Mouse (Mus musculus) MEL (cell line): Measurements from ENCODE around the gene Aspscr1. TPM values are rescaled to one million over a fixed set of nuclear protein-coding genes. Genes with fewer than 3 reads are reported as not detected.

ENCODE experiments used
- DNase-seq: peaks from one replicate; pipeline ENCODE4 v3.0.0; 2011; ENCODE audit warnings: low read depth, low spot score
- H3K27ac ChIP-seq: 2 replicates; pipeline ENCODE4 v1.5.1; 2012; ENCODE audit warnings: low read depth, mild to moderate bottlenecking, control low read depth, low read length, moderate library complexity; ENCODE audit not compliant: control insufficient read depth
- H3K27me3 ChIP-seq, 2 experiments: fragments of 150-350 bp in 1 of 2; sonication (generic) in 1 of 2; 2 replicates each; pipeline ENCODE4 v1.6.1; 2012; ENCODE audit warnings: low read length in 2 of 2, mild to moderate bottlenecking in 2 of 2, improper control_type of control experiment in 1 of 2, moderate library complexity in 1 of 2; ENCODE audit not compliant: insufficient read depth in 2 of 2, control insufficient read depth in 1 of 2
- H3K36me3 ChIP-seq, 2 experiments: 2 replicates each; pipeline ENCODE4 v1.6.1; 2012 to 2014; ENCODE audit warnings: low read length in 2 of 2, improper control_type of control experiment in 1 of 2, inconsistent platforms in 1 of 2, mild to moderate bottlenecking in 1 of 2; ENCODE audit not compliant: insufficient read depth in 2 of 2, control insufficient read depth in 1 of 2
- H3K4me1 ChIP-seq, 2 experiments: fragments of 150-350 bp in 1 of 2; sonication (generic) in 1 of 2; 2 replicates each; pipeline ENCODE4 v1.6.1; 2012; ENCODE audit warnings: low read length in 2 of 2, improper control_type of control experiment in 1 of 2, mild to moderate bottlenecking in 1 of 2; ENCODE audit not compliant: insufficient read depth in 2 of 2, control insufficient read depth in 1 of 2
- H3K4me3 ChIP-seq, 2 experiments: fragments of 150-350 bp in 1 of 2; sonication (generic) in 1 of 2; 2 replicates each; pipeline ENCODE4 v1.5.1; 2012; ENCODE audit warnings: low read depth in 2 of 2, low read length in 2 of 2, mild to moderate bottlenecking in 2 of 2, moderate library complexity in 2 of 2, control low read depth in 1 of 2, improper control_type of control experiment in 1 of 2; ENCODE audit not compliant: control insufficient read depth in 1 of 2, insufficient read depth in 1 of 2
- H3K79me2 ChIP-seq: 2 replicates; pipeline ENCODE4 v1.6.1; 2012; ENCODE audit warnings: mild to moderate bottlenecking, low read length, moderate library complexity; ENCODE audit not compliant: control insufficient read depth, poor library complexity, insufficient read depth
- H3K9ac ChIP-seq: 2 replicates; pipeline ENCODE4 v1.6.1; 2012; ENCODE audit warnings: low read depth, mild to moderate bottlenecking, control low read depth, low read length, moderate library complexity; ENCODE audit not compliant: control insufficient read depth, poor library complexity, severe bottlenecking
- H3K9me3 ChIP-seq: fragments of 150-350 bp; sonication (generic); replicated peaks from 2 replicates; pipeline ENCODE4 v1.6.1; 2012; ENCODE audit warnings: mild to moderate bottlenecking, low read length, improper control_type of control experiment, moderate library complexity; ENCODE audit not compliant: insufficient read depth
- CHD1 ChIP-seq: IDR thresholded peaks from 2 replicates; pipeline ENCODE4 v1.6.1; 2012; ENCODE audit warnings: low read depth, mild to moderate bottlenecking, inconsistent platforms, low read length, improper control_type of control experiment
- CHD2 ChIP-seq: IDR thresholded peaks from 2 replicates; pipeline ENCODE4 v1.6.1; 2011; ENCODE audit warnings: low read length, improper control_type of control experiment
- E2F4 ChIP-seq: IDR thresholded peaks from 2 replicates; pipeline ENCODE4 v1.6.1; 2011; ENCODE audit warnings: low read depth, low read length, improper control_type of control experiment, borderline replicate concordance
- ELF1 ChIP-seq: IDR thresholded peaks from 2 replicates; pipeline ENCODE4 v1.6.1; 2014; ENCODE audit warnings: low read depth, mild to moderate bottlenecking, inconsistent platforms, low read length, improper control_type of control experiment, moderate library complexity
- EP300 ChIP-seq, 2 experiments: IDR thresholded peaks; 2 replicates each; pipeline ENCODE4 v1.6.1; 2011; ENCODE audit warnings: improper control_type of control experiment in 2 of 2, low read length in 2 of 2, low read depth in 1 of 2, mild to moderate bottlenecking in 1 of 2
- ETS1 ChIP-seq: IDR thresholded peaks from 2 replicates; pipeline ENCODE4 v1.6.1; 2012; ENCODE audit warnings: low read depth, mild to moderate bottlenecking, inconsistent platforms, low read length, improper control_type of control experiment, moderate library complexity
- GABPA ChIP-seq: IDR thresholded peaks from 2 replicates; pipeline ENCODE4 v1.6.1; 2012; ENCODE audit warnings: low read depth, mild to moderate bottlenecking, inconsistent platforms, low read length, improper control_type of control experiment, moderate library complexity
- GATA1 ChIP-seq: IDR thresholded peaks from 2 replicates; pipeline ENCODE4 v1.6.1; 2011; ENCODE audit warnings: low read depth, low read length, improper control_type of control experiment
- MEF2A ChIP-seq: IDR thresholded peaks from 2 replicates; pipeline ENCODE4 v1.6.1; 2014; ENCODE audit warnings: low read depth, mild to moderate bottlenecking, inconsistent platforms, low read length, improper control_type of control experiment; ENCODE audit not compliant: poor library complexity, insufficient replicate concordance, severe bottlenecking; ENCODE audit errors: extremely low read depth
- MYB ChIP-seq: IDR thresholded peaks from 2 replicates; pipeline ENCODE4 v1.6.1; 2011; ENCODE audit warnings: mild to moderate bottlenecking, low read depth, low read length, improper control_type of control experiment
- NRF1 ChIP-seq: IDR thresholded peaks from 2 replicates; pipeline ENCODE4 v1.6.1; 2014; ENCODE audit warnings: low read depth, mild to moderate bottlenecking, inconsistent platforms, low read length, improper control_type of control experiment, moderate library complexity; ENCODE audit not compliant: poor library complexity, insufficient read depth, severe bottlenecking
- POLR2A ChIP-seq, 2 experiments: IDR thresholded peaks; 2 replicates each; pipeline ENCODE4 v1.6.1; 2011 to 2012; ENCODE audit warnings: low read length in 2 of 2, mild to moderate bottlenecking in 2 of 2, control low read depth in 1 of 2, improper control_type of control experiment in 1 of 2, low read depth in 1 of 2, moderate library complexity in 1 of 2; ENCODE audit not compliant: control insufficient read depth in 1 of 2, insufficient read depth in 1 of 2, poor library complexity in 1 of 2
- SIN3A ChIP-seq: IDR thresholded peaks from 2 replicates; pipeline ENCODE4 v1.6.1; 2012; ENCODE audit warnings: low read length, improper control_type of control experiment, inconsistent platforms
- TAL1 ChIP-seq: IDR thresholded peaks from 2 replicates; pipeline ENCODE4 v1.6.1; 2012; ENCODE audit warnings: mild to moderate bottlenecking, inconsistent platforms, low read length, moderate library complexity, mixed read lengths
- TBP ChIP-seq: IDR thresholded peaks from 2 replicates; pipeline ENCODE4 v1.8.0; 2011; ENCODE audit warnings: low read depth, low read length, improper control_type of control experiment
- TCF12 ChIP-seq: IDR thresholded peaks from 2 replicates; pipeline ENCODE4 v1.6.1; 2014; ENCODE audit warnings: low read depth, mild to moderate bottlenecking, inconsistent platforms, low read length, improper control_type of control experiment, moderate library complexity
- USF1 ChIP-seq: IDR thresholded peaks from 2 replicates; pipeline ENCODE4 v1.6.1; 2014; ENCODE audit warnings: low read depth, mild to moderate bottlenecking, inconsistent platforms, low read length, improper control_type of control experiment, moderate library complexity
- USF2 ChIP-seq, 2 experiments: IDR thresholded peaks; 2 replicates each; pipeline ENCODE4 v1.6.1; 2011 to 2012; ENCODE audit warnings: improper control_type of control experiment in 2 of 2, low read length in 2 of 2, borderline replicate concordance in 1 of 2, inconsistent platforms in 1 of 2, low read depth in 1 of 2, mild to moderate bottlenecking in 1 of 2; ENCODE audit not compliant: insufficient read depth in 1 of 2
- ZMIZ1 ChIP-seq: IDR thresholded peaks from 2 replicates; pipeline ENCODE4 v1.6.1; 2012; ENCODE audit warnings: low read depth, mild to moderate bottlenecking, inconsistent platforms, low read length, improper control_type of control experiment, moderate library complexity
- polyA plus RNA-seq, 2 experiments: library from polyadenylated mRNA; stranded (reverse) in 1 of 2; unstranded in 1 of 2; fragments of >175 nt in 1 of 2; fragments of >200 nt in 1 of 2; gene quantifications; 2 replicates each; pipeline versions ENCODE4 v1.2.1 to v1.2.4; 2012; ENCODE audit warnings: low replicate concordance in 2 of 2, low read depth in 1 of 2; ENCODE audit not compliant: insufficient read length in 2 of 2, insufficient read depth in 1 of 2, missing spikeins in 1 of 2
- total RNA-seq: library from RNA; depleted of rRNA; stranded (reverse); fragments of 300-350 nt; gene quantifications from 2 replicates; pipeline ENCODE4 v1.2.3, GENCODE M21; 2012

Gene Aspscr1
- total and polyA plus RNA-seq, 3 experiments: 36.2 to 72.5 TPM; not detected in 1

GRCm38 (mm10) chr11:120662759-120663158 lies 10.0 kb upstream of the Aspscr1 start:
- no peak overlapping the region for H3K27ac ChIP-seq
- DNase-seq: no peak

GRCm38 (mm10) chr11:120663714-120664113 lies 9.1 kb upstream of the Aspscr1 start:
- no peak overlapping the region for H3K4me3 ChIP-seq
- no peak overlapping the region for H3K27ac ChIP-seq
- H3K4me1 ChIP-seq: no peaks in the 10 kb centered on the region
- no peak for DNase-seq
- H3K9ac ChIP-seq: no peak overlapping the region
- H3K36me3 ChIP-seq: no peaks in the 10 kb centered on the region
- H3K9me3 ChIP-seq: no peaks in the 10 kb centered on the region
- TF ChIP-seq GATA1: no peak
- no peak for TF ChIP-seq ETS1
- TF ChIP-seq USF1: no peak
- no peak for TF ChIP-seq CHD1
- no peak for TF ChIP-seq GABPA
- no peak for TF ChIP-seq TAL1
- TF ChIP-seq MYB: no peak
- TF ChIP-seq TCF12: no peak
- TF ChIP-seq USF2 (IDR thresholded peaks at IDR 0.05; ENCODE audit: borderline replicate concordance in 1 of 2, insufficient read depth in 1 of 2, low read depth in 1 of 2, low read length in 2 of 2): no peak
- TF ChIP-seq MEF2A: no peak
- TF ChIP-seq TBP: no peak
- TF ChIP-seq E2F4: no peak
- TF ChIP-seq ELF1: no peak
- no peak for TF ChIP-seq POLR2A (IDR thresholded peaks at IDR 0.05; ENCODE audit: control insufficient read depth in 1 of 2, insufficient read depth in 1 of 2, low read depth in 1 of 2, low read length in 2 of 2, poor library complexity in 1 of 2)
- TF ChIP-seq CHD2: no peak
- TF ChIP-seq NRF1: no peak
- no peak for TF ChIP-seq ZMIZ1
- TF ChIP-seq EP300 (IDR thresholded peaks at IDR 0.05; ENCODE audit: low read depth in 1 of 2, low read length in 2 of 2): no peak
- no peaks in the 10 kb centered on the region for H3K79me2 ChIP-seq
- H3K27me3 ChIP-seq: peaks cover 0 to 2% of the 10 kb centered on the region in 2 experiments; a peak in 2 of 4 replicates

More at GRCm38 (mm10) chr11:120662759-120663158, 10.0 kb upstream of the Aspscr1 start:
- Histone ChIP-seq H3K4me3 (no peak overlapping the region), H3K4me1 (no peaks in the 10 kb centered on the region), H3K36me3 (no peaks in the 10 kb centered on the region), H3K79me2 (no peaks in the 10 kb centered on the region), H3K9me3 (no peaks in the 10 kb centered on the region), H3K27me3 (peaks cover 0 to 2% of the 10 kb centered on the region in 2 experiments; a peak in 2 of 4 replicates), H3K9ac (no peak overlapping the region)
- TF ChIP-seq TCF12 (no peak), EP300 (IDR thresholded peaks at IDR 0.05; ENCODE audit: low read depth in 1 of 2, low read length in 2 of 2) (no peak), SIN3A (0 out of 2 replicates have a peak, but pooled peaks have one; percentile 21)
